ENCODE assay signal across 28 mouse cellular contexts in genomic region chr12:106764516-106764915, GRCm38 (mm10).
A peak's percentile ranks its signal among the peaks of the same experiment; 100 is the strongest.
DNase-seq lines count a peak whose midpoint lies in the region; ATAC-seq and TF ChIP-seq lines count a peak whose summit lies in the region.
"Had no signal": no experiment of that assay in that cellular context is flagged by ENCODE, and none has a peak within 500 bp of the region (broad histone marks: within the 10 kb centered on the region; RNA-seq: fewer than 3 reads in every experiment).

No protein-coding gene starts in this region.

- 55% methylated on average over 7 of the region's 7 CpGs for WGBS in lung, postnatal 0 days
- 86% methylated on average over 7 of the region's 7 CpGs for WGBS in forebrain, embryonic 12.5 days

- no peaks in the 10 kb centered on the region for H3K9me3 ChIP-seq in lung, postnatal 0 days (ENCODE audit: low read length)
- H3K9me3 ChIP-seq in forebrain, embryonic 12.5 days, result no peaks in the 10 kb centered on the region
- H3K9me3 ChIP-seq: embryonic facial prominence, embryonic 12.5 days; heart, embryonic 12.5 days; heart, embryonic 15.5 days had no signal

- no peak overlapping the region for H3K4me2 ChIP-seq in lung, postnatal 0 days (replicated peaks; ENCODE audit: low read depth, low read length)
- H3K4me2 ChIP-seq in forebrain, embryonic 12.5 days, result no peak overlapping the region
- H3K4me2 ChIP-seq: embryonic facial prominence, embryonic 12.5 days; embryonic facial prominence, embryonic 15.5 days; forebrain, embryonic 13.5 days; heart, embryonic 12.5 days; heart, embryonic 15.5 days; hindbrain, embryonic 14.5 days had no signal

- H3K27ac ChIP-seq in lung, postnatal 0 days (ENCODE audit: low read length), result no peak overlapping the region
- H3K27ac ChIP-seq in forebrain, embryonic 12.5 days, result no peak overlapping the region
- H3K27ac ChIP-seq: embryonic facial prominence, embryonic 12.5 days; embryonic facial prominence, embryonic 15.5 days; forebrain, embryonic 13.5 days; heart, embryonic 15.5 days; hindbrain, embryonic 14.5 days; hindbrain, postnatal 0 days had no signal

- H3K27me3 ChIP-seq in lung, postnatal 0 days (replicated peaks; ENCODE audit: insufficient read depth, low read length), result no peaks in the 10 kb centered on the region
- no peaks in the 10 kb centered on the region for H3K27me3 ChIP-seq in forebrain, embryonic 12.5 days
- H3K27me3 ChIP-seq: embryonic facial prominence, embryonic 12.5 days; embryonic facial prominence, embryonic 15.5 days; forebrain, embryonic 13.5 days; heart, embryonic 12.5 days; heart, embryonic 15.5 days had no signal

- no peak overlapping the region for H3K9ac ChIP-seq in lung, postnatal 0 days (replicated peaks; ENCODE audit: low read depth)
- H3K9ac ChIP-seq in forebrain, embryonic 12.5 days, result no peak overlapping the region
- H3K9ac ChIP-seq: embryonic facial prominence, embryonic 12.5 days; embryonic facial prominence, embryonic 15.5 days; forebrain, embryonic 13.5 days; heart, embryonic 12.5 days; heart, embryonic 15.5 days; hindbrain, embryonic 14.5 days had no signal

- H3K36me3 ChIP-seq in lung, postnatal 0 days (ENCODE audit: insufficient read depth, low read length), result no peaks in the 10 kb centered on the region
- H3K36me3 ChIP-seq in forebrain, embryonic 12.5 days (replicated peaks), result no peaks in the 10 kb centered on the region
- H3K36me3 ChIP-seq: embryonic facial prominence, embryonic 12.5 days; embryonic facial prominence, embryonic 15.5 days; heart, embryonic 12.5 days; heart, embryonic 15.5 days had no signal

- TF ChIP-seq EP300 in lung, postnatal 0 days (IDR thresholded peaks at IDR 0.05), result no peak

- DNase-seq in adrenal gland, adult (ENCODE audit: inconsistent age in 2 of 2, low spot score in 1 of 2), result peak; percentile 24 to 53
- DNase-seq in adrenal gland, postnatal 4 days (ENCODE audit: low spot score in 2 of 2), result no peak
- peak; percentile 35 for DNase-seq in adrenal gland, adult 2 months
- peak; percentile 58 for DNase-seq in adrenal gland, postnatal 14 days
- peak; percentile 3 for DNase-seq in fat pad, adult 2 months (ENCODE audit: extremely low read depth, low read depth, low spot score)
- no peak for DNase-seq in layer of hippocampus, postnatal 10 days (ENCODE audit: low spot score in 2 of 2)
- no peak for DNase-seq in lung, postnatal 0 days (ENCODE audit: low spot score)
- DNase-seq: cerebellum, adult 11 months; cerebellum, adult 2 months; cerebellum, adult 9-11 months; cerebellum, postnatal 25 days; gastrocnemius, postnatal 25 days; heart, adult 18-20 months; heart, postnatal 10 days; heart, postnatal 36 days; kidney, adult 18-20 months had no signal

- H3K4me3 ChIP-seq in lung, postnatal 0 days (ENCODE audit: low read depth, low read length), result no peak overlapping the region
- H3K4me3 ChIP-seq in forebrain, embryonic 12.5 days (replicated peaks), result no peak overlapping the region
- H3K4me3 ChIP-seq: embryonic facial prominence, embryonic 12.5 days; embryonic facial prominence, embryonic 15.5 days; forebrain, embryonic 13.5 days; heart, embryonic 12.5 days; heart, embryonic 15.5 days had no signal

- no peak for TF ChIP-seq CTCF in lung, postnatal 0 days (IDR thresholded peaks at IDR 0.05)

- H3K4me1 ChIP-seq in lung, postnatal 0 days (ENCODE audit: insufficient read depth, low read depth, low read length), result no peaks in the 10 kb centered on the region
- H3K4me1 ChIP-seq in forebrain, embryonic 12.5 days, result no peaks in the 10 kb centered on the region
- H3K4me1 ChIP-seq: embryonic facial prominence, embryonic 12.5 days; embryonic facial prominence, embryonic 15.5 days; forebrain, embryonic 13.5 days; heart, embryonic 15.5 days had no signal

- ATAC-seq in lung, postnatal 0 days, result no peak
- no peak for ATAC-seq in forebrain, embryonic 12.5 days (ENCODE audit: low FRiP score)
- ATAC-seq: activated CD4-positive, CD25-positive, alpha-beta regulatory T cell, adult 4 months; forebrain, embryonic 13.5 days; forebrain, embryonic 16.5 days; hindbrain, postnatal 0 days; inflammation-experienced regulatory T-cells, adult 6 months; intestine, embryonic 16.5 days had no signal

Comparison
In these comparisons a context has a peak if more than half of its experiments do, and no peak if none do; other contexts are left out.
1. DNase-seq: peak in adrenal gland, adult (2 of 2), adrenal gland, adult 2 months (single experiment), adrenal gland, postnatal 14 days (single experiment) and fat pad, adult 2 months (single experiment); none in adrenal gland, postnatal 4 days (0 of 2), layer of hippocampus, postnatal 10 days (0 of 2) and lung, postnatal 0 days (single experiment).